Mouse (Mus musculus): ENCODE data around the gene Gtf3c1. TPM values are rescaled to one million over a fixed set of nuclear protein-coding genes. Genes with fewer than 3 reads are reported as not detected.

Gene Gtf3c1
- 3.3 and 4.8 TPM in 2 replicates for polyA plus RNA-seq (2015; fragmentation: Nextera tagmentation; extraction: Ambion mirVana)

DNA sequence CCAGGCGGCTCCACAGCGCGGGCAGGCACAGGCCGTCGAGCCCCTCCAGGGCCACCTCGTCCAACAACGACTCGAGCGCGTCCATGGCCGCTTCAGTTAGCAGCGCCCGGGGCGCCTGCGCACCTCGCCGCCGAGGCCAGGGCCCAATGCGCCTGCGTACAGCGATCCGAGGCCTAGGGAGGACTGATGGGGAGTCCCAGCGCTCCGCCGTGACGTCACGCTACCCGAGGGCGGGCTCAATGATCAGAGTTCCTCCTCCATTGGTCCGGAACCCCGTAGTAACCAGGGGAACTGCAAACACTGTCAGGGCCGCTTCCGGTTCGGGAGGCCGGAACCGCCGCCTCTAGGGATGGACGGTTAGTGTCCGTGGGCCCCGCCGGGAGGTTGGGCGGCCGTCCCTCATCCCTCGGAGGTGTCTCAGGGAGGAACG is at the start of gene Gtf3c1, which contains the start of gene D430042O09Rik:
Gtf3c1 (minus strand) TSS at position 188 of the 430 bp plus-strand sequence.
D430042O09Rik (plus strand) TSS at position 296 of the 430 bp plus-strand sequence.
- Histone ChIP-seq H3K27me3 (ENCODE audit: insufficient read depth, low read length) (no peaks in the 10 kb centered on the region), H3K4me3 (ENCODE audit: low read depth, low read length) (peak within 1 kb of the TSS; percentile 95), H3K9me3 (ENCODE audit: low read length) (no peaks in the 10 kb centered on the region), H3K4me1 (ENCODE audit: insufficient read depth) (peaks cover 39% of the 10 kb centered on the region), H3K27ac (ENCODE audit: low read depth) (peak within 1 kb of the TSS; percentile 94), H3K4me2 (ENCODE audit: low read depth, low read length) (peak within 1 kb of the TSS; percentile 98), H3K36me3 (replicated peaks; ENCODE audit: insufficient read depth, low read length) (peaks cover 21% of the 10 kb centered on the region), H3K9ac (replicated peaks) (peak within 1 kb of the TSS; percentile 89)
- under 1% methylated on average over 45 of the region's 45 CpGs for WGBS (ENCODE audit: insufficient replicate concordance)
- DNase-seq, result peak; percentile 100
- peak; percentile 98 for ATAC-seq
- TF ChIP-seq EP300 (IDR thresholded peaks at IDR 0.05; ENCODE audit: low read depth) (no peak), CTCF (IDR thresholded peaks at IDR 0.05; ENCODE audit: low read depth) (no peak)

DNA sequence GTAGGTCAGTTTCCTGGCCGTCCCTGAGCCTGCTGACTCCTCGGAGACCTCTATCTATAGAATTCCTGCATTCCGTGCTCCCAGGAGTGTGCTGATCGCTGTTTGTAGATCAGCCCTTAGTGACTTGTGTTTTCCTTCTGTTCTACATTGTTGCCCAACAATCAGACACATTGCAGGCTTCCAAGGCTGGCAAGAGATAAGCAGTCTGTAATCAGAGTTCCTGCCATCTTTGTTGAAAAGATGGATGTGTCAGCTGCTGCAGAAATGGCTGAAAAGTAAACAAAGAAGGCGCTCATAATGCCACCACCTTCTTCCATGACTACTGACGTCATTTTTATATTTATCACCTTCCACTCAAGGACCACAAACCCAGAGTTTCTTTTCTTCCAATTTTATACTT is 49.2 kb upstream of the Gtf3c1 start:
- DNase-seq, result no peak
- Histone ChIP-seq H3K9ac (replicated peaks) (no peak overlapping the region), H3K36me3 (replicated peaks; ENCODE audit: insufficient read depth, low read length) (no peaks in the 10 kb centered on the region), H3K4me2 (ENCODE audit: low read depth, low read length) (no peak overlapping the region), H3K4me1 (ENCODE audit: insufficient read depth) (no peaks in the 10 kb centered on the region), H3K9me3 (ENCODE audit: low read length) (no peaks in the 10 kb centered on the region), H3K27ac (ENCODE audit: low read depth) (no peak overlapping the region), H3K4me3 (ENCODE audit: low read depth, low read length) (no peak overlapping the region), H3K27me3 (ENCODE audit: insufficient read depth, low read length) (no peaks in the 10 kb centered on the region)
- no peak for TF ChIP-seq EP300 (IDR thresholded peaks at IDR 0.05; ENCODE audit: low read depth)
- no peak for TF ChIP-seq CTCF (IDR thresholded peaks at IDR 0.05; ENCODE audit: low read depth)
- no peak for ATAC-seq
- WGBS (ENCODE audit: insufficient replicate concordance), result 57% methylated on average over 6 of the region's 6 CpGs

DNA sequence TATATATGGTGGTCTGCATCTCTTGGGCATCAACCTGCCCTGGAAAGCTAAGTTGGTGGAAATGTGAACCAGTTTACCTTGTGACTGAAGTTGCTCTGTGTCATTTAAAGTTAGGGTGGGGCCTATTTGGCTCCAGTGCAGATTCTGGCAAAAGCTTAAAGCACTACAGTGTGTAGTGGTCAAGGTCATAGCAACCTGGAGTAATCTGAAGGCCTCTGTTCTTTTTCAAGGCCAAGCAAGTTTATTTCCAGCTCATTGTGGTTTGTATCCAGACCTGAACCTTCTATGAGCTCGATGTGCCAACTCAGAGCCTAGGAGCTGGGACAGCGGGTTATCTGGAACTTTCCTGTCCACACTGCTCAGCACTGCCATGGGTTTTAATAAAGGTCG is 45.7 kb upstream of the Gtf3c1 start:
- Histone ChIP-seq H3K9me3 (ENCODE audit: low read length) (no peaks in the 10 kb centered on the region), H3K4me1 (ENCODE audit: insufficient read depth) (no peaks in the 10 kb centered on the region), H3K4me2 (ENCODE audit: low read depth, low read length) (no peak overlapping the region), H3K4me3 (ENCODE audit: low read depth, low read length) (no peak overlapping the region), H3K9ac (replicated peaks) (no peak overlapping the region), H3K27ac (ENCODE audit: low read depth) (no peak overlapping the region), H3K27me3 (ENCODE audit: insufficient read depth, low read length) (no peaks in the 10 kb centered on the region), H3K36me3 (replicated peaks; ENCODE audit: insufficient read depth, low read length) (no peaks in the 10 kb centered on the region)
- DNase-seq (no peak), ATAC-seq (no peak)
- WGBS (ENCODE audit: insufficient replicate concordance), result 64% methylated on average over 3 of the region's 3 CpGs
- TF ChIP-seq EP300 (IDR thresholded peaks at IDR 0.05; ENCODE audit: low read depth), result no peak
- TF ChIP-seq CTCF (IDR thresholded peaks at IDR 0.05; ENCODE audit: low read depth), result no peak

DNA sequence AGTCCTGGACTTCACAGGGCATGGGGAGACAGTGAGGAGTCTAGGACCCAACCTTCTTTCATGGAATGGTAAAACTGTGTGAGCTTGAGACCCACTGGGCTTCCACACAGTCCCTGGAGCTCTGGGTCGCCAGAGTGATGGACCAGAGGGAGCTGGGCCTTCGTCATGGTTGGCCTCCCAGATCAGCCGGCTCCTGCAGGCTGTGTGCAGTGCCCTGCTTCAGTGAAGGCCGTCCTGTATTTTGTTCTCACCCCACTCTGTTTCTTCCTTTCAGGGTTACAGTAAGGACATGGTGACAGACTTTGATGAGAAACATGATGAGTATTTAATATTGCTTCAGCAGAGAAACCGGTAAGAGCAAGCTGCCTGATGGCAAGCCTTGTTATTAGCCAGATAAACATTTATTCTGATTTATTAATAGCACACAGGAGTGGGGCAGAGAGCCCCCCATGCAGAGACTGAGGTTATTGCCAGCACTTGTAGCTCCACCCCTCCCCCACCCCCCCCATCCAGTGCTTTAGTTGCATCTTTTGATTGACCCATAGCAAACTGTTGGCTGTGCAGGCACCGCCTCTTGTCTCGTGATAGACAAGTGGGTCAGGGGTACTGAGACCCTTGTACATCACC is 45.2 kb upstream of the Gtf3c1 start:
- H3K4me2 ChIP-seq (ENCODE audit: low read depth, low read length), result no peak overlapping the region
- no peaks in the 10 kb centered on the region for H3K4me1 ChIP-seq (ENCODE audit: insufficient read depth)
- TF ChIP-seq CTCF (IDR thresholded peaks at IDR 0.05; ENCODE audit: low read depth), result no peak
- no peak for TF ChIP-seq EP300 (IDR thresholded peaks at IDR 0.05; ENCODE audit: low read depth)
- DNase-seq, result no peak
- H3K9ac ChIP-seq (replicated peaks), result no peak overlapping the region
- no peak overlapping the region for H3K27ac ChIP-seq (ENCODE audit: low read depth)
- ATAC-seq, result no peak
- H3K36me3 ChIP-seq (replicated peaks; ENCODE audit: insufficient read depth, low read length), result no peaks in the 10 kb centered on the region
- H3K27me3 ChIP-seq (ENCODE audit: insufficient read depth, low read length), result no peaks in the 10 kb centered on the region
- WGBS (ENCODE audit: insufficient replicate concordance), result 82% methylated on average over 7 of the region's 7 CpGs
- H3K9me3 ChIP-seq (ENCODE audit: low read length), result no peaks in the 10 kb centered on the region
- H3K4me3 ChIP-seq (ENCODE audit: low read depth, low read length), result no peak overlapping the region

DNA sequence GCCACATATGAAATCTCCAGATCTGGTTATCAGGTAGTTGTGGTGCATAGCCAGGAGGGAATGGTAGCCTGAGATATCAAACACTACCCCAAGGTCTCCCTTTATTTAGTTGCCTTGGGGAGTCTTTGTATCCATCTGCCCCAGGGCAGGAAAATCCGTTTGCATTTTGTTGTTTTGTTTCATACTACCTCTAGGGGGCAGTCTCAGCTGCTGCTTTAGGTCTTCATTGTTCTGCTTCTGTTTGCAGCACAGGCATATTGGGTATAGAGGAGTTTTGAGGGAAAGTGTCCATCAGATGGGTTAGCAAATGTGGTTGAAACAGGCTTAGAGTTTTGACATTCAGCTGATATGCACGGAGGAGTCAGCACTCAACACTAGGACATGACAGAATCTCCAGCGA is 40.6 kb upstream of the Gtf3c1 start:
- DNase-seq, result no peak

DNA sequence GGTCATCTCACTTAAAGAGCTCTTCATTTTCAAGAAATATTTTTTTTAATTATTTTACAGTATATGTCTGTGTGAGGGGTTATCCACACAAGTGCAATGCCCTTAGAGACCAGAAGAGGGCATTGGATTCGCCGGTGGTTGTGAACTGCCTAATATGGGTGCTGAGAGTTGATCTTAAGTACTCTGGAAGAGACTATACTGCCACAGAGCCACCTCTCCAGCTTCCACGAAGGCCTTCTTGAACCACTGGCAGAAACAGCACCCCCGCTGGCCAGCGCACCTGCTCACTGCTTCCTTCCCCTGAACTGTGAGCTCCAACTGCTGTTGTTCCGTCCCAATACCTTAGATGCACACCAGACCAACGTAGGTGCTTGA is 39.7 kb upstream of the Gtf3c1 start:
- no peak overlapping the region for H3K9ac ChIP-seq (replicated peaks)
- H3K27ac ChIP-seq (ENCODE audit: low read depth), result no peak overlapping the region
- WGBS (ENCODE audit: insufficient replicate concordance), result 61% methylated on average over 7 of the region's 7 CpGs
- H3K4me3 ChIP-seq (ENCODE audit: low read depth, low read length), result no peak overlapping the region
- H3K27me3 ChIP-seq (ENCODE audit: insufficient read depth, low read length), result no peaks in the 10 kb centered on the region
- DNase-seq, result no peak
- TF ChIP-seq EP300 (IDR thresholded peaks at IDR 0.05; ENCODE audit: low read depth) (no peak), CTCF (IDR thresholded peaks at IDR 0.05; ENCODE audit: low read depth) (peak; percentile 47)
- H3K36me3 ChIP-seq (replicated peaks; ENCODE audit: insufficient read depth, low read length), result no peaks in the 10 kb centered on the region
- no peaks in the 10 kb centered on the region for H3K4me1 ChIP-seq (ENCODE audit: insufficient read depth)
- ATAC-seq, result no peak
- H3K4me2 ChIP-seq (ENCODE audit: low read depth, low read length), result no peak overlapping the region
- H3K9me3 ChIP-seq (ENCODE audit: low read length), result no peaks in the 10 kb centered on the region

More for the DNA sequence above, 40.6 kb upstream of the Gtf3c1 start:
- Histone ChIP-seq H3K27ac (ENCODE audit: low read depth) (no peak overlapping the region), H3K4me1 (ENCODE audit: insufficient read depth) (no peaks in the 10 kb centered on the region), H3K4me2 (ENCODE audit: low read depth, low read length) (no peak overlapping the region), H3K4me3 (ENCODE audit: low read depth, low read length) (no peak overlapping the region), H3K36me3 (replicated peaks; ENCODE audit: insufficient read depth, low read length) (no peaks in the 10 kb centered on the region), H3K27me3 (ENCODE audit: insufficient read depth, low read length) (no peaks in the 10 kb centered on the region), H3K9me3 (ENCODE audit: low read length) (no peaks in the 10 kb centered on the region), H3K9ac (replicated peaks) (no peak overlapping the region)
- ATAC-seq, result no peak
- no peak for TF ChIP-seq EP300 (IDR thresholded peaks at IDR 0.05; ENCODE audit: low read depth)
- TF ChIP-seq CTCF (IDR thresholded peaks at IDR 0.05; ENCODE audit: low read depth), result peak; percentile 77
- 59% methylated on average over 3 of the region's 3 CpGs for WGBS (ENCODE audit: insufficient replicate concordance)
